Mouse (Mus musculus): ENCODE data around the gene Sfxn5.
A peak's percentile ranks its signal among the peaks of the same experiment; 100 is the strongest.

The Sfxn5 gene

GRCm38 (mm10) chr6:85334251-85334650 is 1.0 kb upstream of the Sfxn5 start:
- DNase-seq (ENCODE audit: low spot score) = no peak

GRCm38 (mm10) chr6:85333732-85334131 is 510 bp upstream of the Sfxn5 start:
- DNase-seq (ENCODE audit: low spot score) = no peak

GRCm38 (mm10) chr6:85332351-85332999 is 747 bp downstream of the Sfxn5 start:
- no peak for DNase-seq (ENCODE audit: low spot score)

DNA sequence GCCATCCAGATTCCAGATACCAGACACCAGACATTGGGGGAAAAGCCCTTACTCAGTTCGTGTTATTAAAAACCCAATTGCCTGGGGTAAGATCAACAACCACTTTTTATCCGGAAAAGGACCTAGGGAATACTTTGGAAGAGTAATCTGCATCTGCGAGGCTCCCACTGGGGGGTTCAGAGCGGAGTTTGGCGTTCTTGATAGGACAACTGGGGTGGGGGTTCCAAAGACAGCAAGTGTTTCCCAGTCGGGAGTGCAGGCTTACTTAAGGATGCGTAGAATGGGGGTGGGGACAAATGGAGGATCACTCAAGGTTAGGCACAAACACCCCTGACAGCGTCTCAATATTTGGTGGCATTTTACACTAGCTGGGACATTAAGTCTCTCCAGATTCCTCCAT is 1.5 kb downstream of the Sfxn5 start:
- no peak for DNase-seq (ENCODE audit: low spot score)

GRCm38 (mm10) chr6:85331221-85331735 is 1.9 kb downstream of the Sfxn5 start:
- DNase-seq (ENCODE audit: low spot score) = no peak

DNA sequence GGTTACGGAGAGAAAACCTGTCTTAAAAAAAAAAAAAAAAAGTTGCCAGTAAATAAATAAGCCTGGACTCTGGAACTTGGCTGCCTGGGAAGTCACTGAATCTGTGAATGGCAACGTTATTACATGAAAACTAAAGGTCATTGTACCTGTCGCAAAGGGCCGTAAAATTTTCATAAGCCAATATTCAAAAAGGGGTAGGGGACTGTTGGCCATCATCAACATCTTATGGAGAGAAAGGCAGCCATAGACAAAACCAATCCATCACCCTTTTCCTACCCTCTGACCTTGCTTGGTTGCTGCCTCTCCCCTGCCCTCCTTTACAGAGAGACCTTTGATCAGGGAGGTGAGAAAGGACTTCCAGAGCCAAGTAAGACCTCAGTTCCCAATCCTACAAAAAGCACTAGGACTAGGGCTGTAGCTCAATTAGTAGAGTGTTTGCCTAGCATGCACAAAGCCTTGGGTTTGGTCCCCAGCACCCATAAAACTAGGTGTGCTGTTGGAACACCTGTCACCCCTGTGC is 3.5 kb downstream of the Sfxn5 start:
- no peak for DNase-seq (ENCODE audit: low spot score)

DNA sequence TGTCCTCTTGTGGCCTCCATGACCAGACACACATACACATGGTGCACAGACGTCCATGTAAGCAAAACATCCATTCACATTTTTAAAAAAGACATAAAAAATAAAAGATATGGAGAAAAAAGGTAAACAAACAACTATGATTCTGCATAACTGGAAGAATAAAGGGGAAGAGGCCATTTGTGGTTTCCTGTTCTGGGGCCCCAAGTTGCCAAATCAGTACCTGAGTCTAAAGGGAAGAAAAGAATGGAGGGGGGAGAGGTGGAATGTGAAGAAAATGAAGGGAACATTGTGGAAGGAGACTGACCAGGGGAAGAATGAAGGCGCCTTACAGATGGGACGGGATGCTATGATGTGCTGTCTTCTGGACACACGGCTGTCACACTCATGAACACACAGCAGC is 6.7 kb downstream of the Sfxn5 start:
- no peak for DNase-seq (ENCODE audit: low spot score)

GRCm38 (mm10) chr6:85325109-85325508 is 8.1 kb downstream of the Sfxn5 start:
- no peak for DNase-seq (ENCODE audit: low spot score)

GRCm38 (mm10) chr6:85320445-85320866 is 12.8 kb downstream of the Sfxn5 start:
- no peak for DNase-seq (ENCODE audit: low spot score)

DNA sequence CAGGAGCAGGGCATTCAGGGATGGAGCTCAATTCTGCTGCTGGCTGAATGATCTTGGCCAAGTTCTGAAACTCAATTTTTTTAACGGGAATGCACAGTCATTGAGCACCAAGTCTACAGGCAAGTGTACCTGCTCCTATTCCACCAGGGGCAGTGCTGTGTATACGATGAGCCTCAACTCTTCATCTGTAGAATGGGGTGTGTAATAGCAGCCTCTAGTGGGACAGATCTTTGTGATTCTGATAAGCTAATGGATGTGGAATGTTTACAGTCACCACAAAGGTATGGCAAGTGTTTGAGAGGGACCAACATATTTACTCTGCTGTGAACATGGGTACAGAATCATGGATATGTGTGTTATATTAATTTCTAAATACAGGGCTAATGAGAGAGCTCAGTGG is 17.0 kb downstream of the Sfxn5 start:
- no peak for DNase-seq (ENCODE audit: low spot score)

DNA sequence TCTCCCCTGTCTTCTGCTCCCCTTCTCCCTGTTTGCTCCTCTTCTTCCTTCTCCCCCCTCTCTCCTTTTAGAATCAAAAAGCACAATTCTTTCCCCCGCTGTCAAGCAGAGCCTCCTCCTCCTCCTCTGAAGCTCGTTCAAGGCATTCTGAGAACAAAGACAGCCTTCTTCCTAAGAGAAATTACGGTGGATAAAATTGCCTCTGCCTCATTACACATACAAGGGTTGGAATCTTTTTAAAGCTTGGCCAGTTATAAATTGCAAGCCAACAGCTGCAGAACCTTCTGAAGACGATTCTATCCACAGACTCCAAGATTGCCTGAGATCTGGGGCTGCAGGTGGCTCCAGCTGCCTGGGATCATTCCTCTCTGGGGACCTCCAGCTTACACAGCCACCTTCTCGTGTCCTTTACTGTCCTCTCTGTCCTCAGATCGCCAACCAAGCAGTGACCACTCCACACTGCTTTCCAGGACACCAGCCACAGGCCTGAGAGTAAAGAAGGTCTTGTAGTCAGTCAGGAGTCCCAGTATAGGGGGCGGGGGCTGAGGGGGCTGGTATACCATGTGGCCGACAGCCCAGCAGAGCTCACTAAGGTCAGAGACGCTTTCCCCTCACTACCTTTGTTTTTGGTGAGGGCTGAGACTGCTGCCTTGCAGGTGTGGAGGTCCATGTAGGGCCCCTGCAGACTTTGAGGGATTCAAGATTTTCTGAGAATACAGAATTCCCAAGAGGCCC is 19.0 kb downstream of the Sfxn5 start:
- DNase-seq (ENCODE audit: low spot score) = no peak

GRCm38 (mm10) chr6:85307894-85308293 is 25.3 kb downstream of the Sfxn5 start:
- no peak for DNase-seq (ENCODE audit: low spot score)

GRCm38 (mm10) chr6:85306375-85306774 is 26.8 kb downstream of the Sfxn5 start:
- DNase-seq (ENCODE audit: low spot score) = no peak

GRCm38 (mm10) chr6:85305826-85306225 is 27.4 kb downstream of the Sfxn5 start:
- DNase-seq (ENCODE audit: low spot score) = no peak

- no peak for DNase-seq (ENCODE audit: low spot score)
These were observed 28.3 kb downstream of the Sfxn5 start for GRCm38 (mm10) chr6:85304966-85305365.

DNA sequence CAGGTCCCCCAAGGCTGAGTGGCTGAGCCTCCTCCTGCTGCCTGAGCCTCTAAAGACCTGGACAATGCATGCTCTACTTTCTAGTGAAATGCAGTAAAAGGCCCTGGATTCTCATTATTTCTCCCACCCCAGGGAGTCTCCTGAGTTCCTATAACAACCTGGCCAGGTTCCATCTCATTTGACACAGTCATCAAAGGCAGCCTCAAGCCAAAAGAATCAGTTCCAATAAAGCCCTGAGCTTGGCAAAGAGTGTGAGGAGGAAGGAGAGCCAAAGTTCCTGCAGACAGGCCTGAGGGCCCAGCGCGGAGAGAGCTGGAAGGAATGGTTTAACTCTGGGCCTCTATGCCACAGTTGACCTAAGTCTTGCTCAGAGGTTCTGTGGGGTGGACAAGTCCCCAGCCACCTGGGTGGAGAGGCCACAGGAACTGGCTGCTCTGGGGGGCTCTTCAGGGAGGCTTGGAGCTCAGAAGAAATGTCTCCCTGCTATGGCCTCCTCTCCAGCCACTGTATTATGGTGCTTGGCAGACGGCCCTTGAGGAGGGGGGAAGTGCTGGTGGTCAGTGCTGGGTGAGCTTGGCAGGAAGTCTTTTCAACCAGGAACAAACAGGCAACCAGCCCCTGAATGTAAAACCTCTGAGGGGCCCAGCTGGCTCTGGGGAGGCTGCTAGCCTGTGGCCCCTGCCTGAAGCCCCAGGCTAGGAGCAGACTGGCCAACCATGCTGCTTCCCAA is 30.7 kb downstream of the Sfxn5 start:
- DNase-seq (ENCODE audit: low spot score) = no peak

- peak; percentile 43 for DNase-seq (ENCODE audit: low spot score)
These were observed 37.6 kb downstream of the Sfxn5 start for GRCm38 (mm10) chr6:85295384-85296167.

GRCm38 (mm10) chr6:85294004-85294379 is 39.2 kb downstream of the Sfxn5 start:
- DNase-seq (ENCODE audit: low spot score) = no peak

- no peak for DNase-seq (ENCODE audit: low spot score)
These were observed 39.8 kb downstream of the Sfxn5 start for GRCm38 (mm10) chr6:85293255-85294003.

DNA sequence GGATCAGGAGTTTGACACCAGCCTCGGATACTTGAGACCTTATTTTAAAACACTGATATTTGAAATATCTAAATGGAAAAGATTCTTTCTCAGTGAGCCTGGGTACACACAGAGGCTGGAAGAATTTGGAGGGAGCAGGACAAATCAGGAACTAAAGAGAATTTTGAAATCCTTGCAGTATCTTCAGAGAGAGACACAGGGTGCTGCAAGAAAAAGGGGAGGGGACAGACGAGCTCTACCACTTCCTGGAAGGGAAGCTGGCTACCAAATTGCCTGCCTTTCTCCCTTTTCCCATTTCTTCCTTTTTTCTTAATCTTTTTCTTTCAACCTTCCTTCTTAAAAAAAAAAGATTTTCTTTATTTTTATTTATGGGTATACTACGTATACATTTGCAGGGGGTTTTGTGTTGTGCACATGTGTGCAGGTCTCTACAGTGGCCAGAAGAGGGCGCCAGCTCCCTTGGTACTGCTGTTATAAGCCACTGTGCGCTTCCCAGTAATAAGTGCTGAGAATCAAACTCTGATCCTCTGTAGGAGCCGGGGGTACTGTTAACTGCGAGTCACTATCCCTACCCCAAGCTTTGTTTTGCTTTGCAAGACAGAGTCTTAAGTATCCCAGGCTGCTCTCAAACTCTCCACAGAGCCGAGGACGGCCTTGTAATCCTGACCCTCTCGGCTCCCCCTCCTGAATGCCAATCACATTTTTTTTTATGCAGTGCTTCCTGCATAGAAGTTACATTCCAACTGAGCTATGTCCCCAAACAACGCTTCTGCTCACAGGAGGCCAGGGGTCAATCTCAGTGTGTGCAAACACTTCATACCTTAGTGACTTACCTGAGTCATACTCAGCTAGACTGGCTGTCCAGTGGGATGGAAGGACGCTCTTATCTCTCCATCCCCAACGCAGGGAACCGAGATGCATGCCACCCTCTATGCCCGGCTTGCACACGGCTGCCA is 42.1 kb downstream of the Sfxn5 start:
- DNase-seq (ENCODE audit: low spot score) = no peak

Measured in urinary bladder, postnatal 25 days (tissue).